Mouse (Mus musculus): Measurements from ENCODE around the gene Palm2. TPM values are rescaled to one million over a fixed set of nuclear protein-coding genes. Genes with fewer than 3 reads are reported as not detected.
"Not testable (repeated sequence)": the region's sequence is repeated elsewhere in the genome, so short reads cannot be mapped to it uniquely, and the experiment has no call there.

Palm2 gene
- polyA plus RNA-seq (2011; ENCODE audit: insufficient read depth, insufficient read length, low replicate concordance, missing spikeins) = 1.3 TPM in 1 of 2 replicates, not detected in the other

DNA sequence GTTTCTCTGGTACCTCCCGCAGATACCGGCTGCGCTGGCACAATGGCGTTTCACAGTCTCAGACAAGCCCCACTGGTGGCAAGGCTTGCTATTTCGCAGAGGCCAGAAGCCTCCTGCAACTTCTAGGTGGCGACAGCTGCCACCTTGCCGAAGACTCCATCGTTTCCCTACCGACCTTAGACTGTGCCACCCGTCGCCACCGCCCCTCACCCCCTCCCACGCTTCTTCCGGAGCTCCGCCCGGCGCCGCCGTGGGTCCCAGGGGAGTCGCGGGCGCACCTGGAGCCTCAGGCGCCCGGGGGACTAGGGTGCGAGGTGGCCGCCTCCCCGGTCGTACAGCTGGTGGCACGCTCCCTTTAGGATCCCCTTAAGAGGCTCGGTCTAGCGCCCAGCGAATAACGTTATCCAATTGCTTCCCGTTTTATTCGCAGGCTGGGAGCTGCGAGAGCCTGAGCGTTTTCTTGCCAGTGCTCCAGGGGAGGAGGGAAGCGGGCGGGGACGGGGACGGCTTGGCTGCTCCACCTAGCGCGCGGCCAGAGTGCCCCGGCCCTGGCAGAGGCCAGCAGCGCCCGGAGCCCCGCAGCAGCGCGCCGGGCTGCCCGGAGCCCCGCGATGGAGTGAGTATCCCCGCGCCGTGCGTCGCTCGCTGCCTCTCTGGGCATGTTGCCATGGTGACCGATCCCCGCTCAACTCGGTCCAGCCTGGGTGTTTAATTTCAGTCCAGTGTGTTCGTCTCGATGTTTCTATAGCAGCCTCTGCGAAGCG, at the start of gene Palm2:
Gene Palm2, plus strand, starts transcription at position 307 of the 764 bp plus-strand sequence.
- no peak for TF ChIP-seq POLR2A (IDR thresholded peaks at IDR 0.05; ENCODE audit: borderline replicate concordance, control insufficient read depth, low read depth, low read length)
- Histone ChIP-seq H3K4me1 (ENCODE audit: control insufficient read depth, insufficient read depth, low read length) (no peaks in the 10 kb centered on the region), H3K4me3 (replicated peaks; ENCODE audit: control insufficient read depth, low read depth, low read length) (no peak within 1 kb of the TSS), H3K27ac (ENCODE audit: control insufficient read depth, insufficient read depth, low read depth, low read length, poor library complexity) (no peak within 1 kb of the TSS)
- under 1% methylated on average over 67 of the region's 67 CpGs for WGBS

DNA sequence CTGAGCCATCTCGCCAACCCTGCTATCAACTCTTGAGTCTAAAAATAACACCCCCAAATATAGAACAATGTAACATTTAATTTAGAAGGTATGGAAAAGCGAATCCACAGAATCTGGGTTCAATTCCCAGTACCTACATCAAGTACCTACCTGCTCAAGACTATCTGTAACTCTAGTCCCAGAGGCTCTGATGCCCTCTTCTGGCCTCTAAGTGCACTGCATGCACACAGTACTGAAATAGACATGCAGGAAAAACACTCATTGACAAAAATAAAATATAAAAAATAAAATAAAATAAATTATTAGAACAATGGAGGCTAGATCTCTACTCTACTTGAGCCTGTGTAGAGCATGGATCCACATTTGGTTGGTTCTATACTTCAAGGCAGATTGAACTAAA, 49.7 kb upstream of the Palm2 start:
- Histone ChIP-seq H3K27ac (ENCODE audit: control insufficient read depth, insufficient read depth, low read depth, low read length, poor library complexity) (no peak overlapping the region), H3K4me1 (ENCODE audit: control insufficient read depth, insufficient read depth, low read length) (no peaks in the 10 kb centered on the region), H3K4me3 (replicated peaks; ENCODE audit: control insufficient read depth, low read depth, low read length) (no peak overlapping the region)
- 68% methylated on average over 2 of the region's 2 CpGs for WGBS
- TF ChIP-seq CTCF (IDR thresholded peaks at IDR 0.05; ENCODE audit: control insufficient read depth, insufficient read depth, low read length) (no peak), POLR2A (IDR thresholded peaks at IDR 0.05; ENCODE audit: borderline replicate concordance, control insufficient read depth, low read depth, low read length) (no peak)

GRCm38 (mm10) chr4:57391103-57391502, 42.9 kb upstream of the Palm2 start:
- no peak overlapping the region for H3K4me3 ChIP-seq (replicated peaks; ENCODE audit: control insufficient read depth, low read depth, low read length)
- no peak overlapping the region for H3K27ac ChIP-seq (ENCODE audit: control insufficient read depth, insufficient read depth, low read depth, low read length, poor library complexity)
- no peaks in the 10 kb centered on the region for H3K4me1 ChIP-seq (ENCODE audit: control insufficient read depth, insufficient read depth, low read length)
- no peak for TF ChIP-seq POLR2A (IDR thresholded peaks at IDR 0.05; ENCODE audit: borderline replicate concordance, control insufficient read depth, low read depth, low read length)
- TF ChIP-seq CTCF (IDR thresholded peaks at IDR 0.05; ENCODE audit: control insufficient read depth, insufficient read depth, low read length) = no peak
- WGBS = 57% methylated on average over 8 of the region's 8 CpGs

DNA sequence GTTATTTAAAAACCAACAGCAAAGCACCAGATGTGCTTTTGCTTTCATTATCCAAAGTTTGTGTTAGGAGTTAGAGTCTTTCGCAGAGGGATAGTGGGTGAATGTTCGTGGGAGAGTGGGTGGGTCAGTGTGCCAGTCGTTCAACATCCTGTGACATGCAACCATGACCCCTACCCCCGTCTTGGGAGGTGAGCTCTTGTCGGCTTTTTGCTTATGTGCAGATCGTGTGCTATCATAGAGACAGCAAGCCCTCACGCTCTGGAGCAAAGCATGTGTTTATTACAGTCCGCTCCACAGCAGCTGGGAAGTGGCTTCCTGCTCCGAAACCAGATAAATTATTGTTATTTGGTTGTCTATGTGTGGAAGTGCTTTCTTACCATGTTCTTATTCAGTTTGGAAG, 37.6 kb upstream of the Palm2 start:
- 69% methylated on average over 9 of the region's 9 CpGs for WGBS
- TF ChIP-seq POLR2A (IDR thresholded peaks at IDR 0.05; ENCODE audit: borderline replicate concordance, control insufficient read depth, low read depth, low read length) = no peak
- Histone ChIP-seq H3K27ac (ENCODE audit: control insufficient read depth, insufficient read depth, low read depth, low read length, poor library complexity) (no peak overlapping the region), H3K4me3 (replicated peaks; ENCODE audit: control insufficient read depth, low read depth, low read length) (no peak overlapping the region), H3K4me1 (ENCODE audit: control insufficient read depth, insufficient read depth, low read length) (no peaks in the 10 kb centered on the region)

GRCm38 (mm10) chr4:57412385-57412784, 21.7 kb upstream of the Palm2 start:
- H3K4me3 ChIP-seq (replicated peaks; ENCODE audit: control insufficient read depth, low read depth, low read length); H3K4me1 ChIP-seq (ENCODE audit: control insufficient read depth, insufficient read depth, low read length); H3K27ac ChIP-seq (ENCODE audit: control insufficient read depth, insufficient read depth, low read depth, low read length, poor library complexity): not testable (repeated sequence)
- WGBS = 54% methylated on average over 6 of the region's 6 CpGs

GRCm38 (mm10) chr4:57413016-57413415, 21.0 kb upstream of the Palm2 start:
- H3K4me1 ChIP-seq (ENCODE audit: control insufficient read depth, insufficient read depth, low read length) = no peaks in the 10 kb centered on the region
- 58% methylated on average over 7 of the region's 7 CpGs for WGBS
- TF ChIP-seq POLR2A (IDR thresholded peaks at IDR 0.05; ENCODE audit: borderline replicate concordance, control insufficient read depth, low read depth, low read length) = no peak
- no peak for TF ChIP-seq CTCF (IDR thresholded peaks at IDR 0.05; ENCODE audit: control insufficient read depth, insufficient read depth, low read length)
- H3K4me3 ChIP-seq (replicated peaks; ENCODE audit: control insufficient read depth, low read depth, low read length) = no peak overlapping the region
- H3K27ac ChIP-seq (ENCODE audit: control insufficient read depth, insufficient read depth, low read depth, low read length, poor library complexity) = no peak overlapping the region

DNA sequence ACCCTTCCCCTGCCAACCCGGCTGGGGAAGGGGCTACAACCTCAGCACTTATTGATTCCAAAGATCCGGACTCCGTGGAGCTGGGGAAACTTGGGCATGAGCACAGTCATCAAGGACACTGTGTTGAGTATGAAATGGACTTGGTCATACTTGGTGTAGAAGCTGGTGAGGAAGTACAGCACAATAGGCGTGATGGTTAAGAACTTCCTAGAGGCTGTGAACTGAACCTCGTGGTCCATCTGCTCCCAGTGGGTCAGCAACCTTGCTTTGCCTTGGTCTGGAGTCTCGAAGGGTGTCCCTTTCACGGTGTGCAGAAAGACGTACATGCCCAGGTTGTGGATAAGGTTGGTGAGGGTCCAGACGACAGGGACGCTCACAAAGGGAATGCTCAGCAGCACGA, 20.4 kb upstream of the Palm2 start:
- not testable (repeated sequence) for H3K27ac ChIP-seq (ENCODE audit: control insufficient read depth, insufficient read depth, low read depth, low read length, poor library complexity); H3K4me1 ChIP-seq (ENCODE audit: control insufficient read depth, insufficient read depth, low read length); H3K4me3 ChIP-seq (replicated peaks; ENCODE audit: control insufficient read depth, low read depth, low read length)
- 80% methylated on average over 11 of the region's 11 CpGs for WGBS

- no peak overlapping the region for H3K4me3 ChIP-seq (replicated peaks; ENCODE audit: control insufficient read depth, low read depth, low read length)
- TF ChIP-seq CTCF (IDR thresholded peaks at IDR 0.05; ENCODE audit: control insufficient read depth, insufficient read depth, low read length) (no peak), POLR2A (IDR thresholded peaks at IDR 0.05; ENCODE audit: borderline replicate concordance, control insufficient read depth, low read depth, low read length) (no peak)
- H3K27ac ChIP-seq (ENCODE audit: control insufficient read depth, insufficient read depth, low read depth, low read length, poor library complexity) = no peak overlapping the region
- H3K4me1 ChIP-seq (ENCODE audit: control insufficient read depth, insufficient read depth, low read length) = no peaks in the 10 kb centered on the region
- WGBS = 80% methylated on average over 7 of the region's 7 CpGs
Measured at GRCm38 (mm10) chr4:57424011-57424410, 10.0 kb upstream of the Palm2 start.

DNA sequence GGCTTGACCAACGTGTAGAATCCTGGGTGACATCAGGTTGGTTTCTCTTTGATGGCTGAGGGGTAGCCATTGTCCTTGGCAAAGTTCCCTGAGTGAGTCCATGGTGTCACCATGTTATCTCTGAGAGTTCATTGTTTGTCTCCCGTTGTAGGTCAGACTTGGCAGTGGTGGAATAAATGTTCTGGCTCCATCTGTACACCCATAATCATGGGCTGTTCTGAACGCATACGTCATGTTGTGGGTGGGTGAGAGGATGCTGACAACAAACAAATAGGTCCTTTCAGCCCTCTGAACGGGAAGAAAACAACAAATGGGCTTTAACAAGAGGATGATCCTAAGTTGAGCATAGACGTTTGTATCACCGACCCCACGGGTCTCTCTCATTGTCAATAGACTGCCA, 5.7 kb upstream of the Palm2 start:
- 68% methylated on average over 8 of the region's 8 CpGs for WGBS
- H3K27ac ChIP-seq (ENCODE audit: control insufficient read depth, insufficient read depth, low read depth, low read length, poor library complexity) = no peak overlapping the region
- H3K4me1 ChIP-seq (ENCODE audit: control insufficient read depth, insufficient read depth, low read length) = no peaks in the 10 kb centered on the region
- no peak overlapping the region for H3K4me3 ChIP-seq (replicated peaks; ENCODE audit: control insufficient read depth, low read depth, low read length)
- TF ChIP-seq CTCF (IDR thresholded peaks at IDR 0.05; ENCODE audit: control insufficient read depth, insufficient read depth, low read length) = no peak
- no peak for TF ChIP-seq POLR2A (IDR thresholded peaks at IDR 0.05; ENCODE audit: borderline replicate concordance, control insufficient read depth, low read depth, low read length)
